7 mouse cellular contexts compared by ENCODE assay signal in genomic region chr1:182408684-182409327, GRCm38 (mm10). TPM values are rescaled to one million over a fixed set of nuclear protein-coding genes. Genes with fewer than 3 reads are reported as not detected.
DNase-seq lines count a peak whose midpoint lies in the region; ATAC-seq and TF ChIP-seq lines count a peak whose summit lies in the region.

Gene Trp53bp2 (plus strand): TSS chr1:182409172.

- H3K4me3 ChIP-seq in intestine, postnatal 0 days (ENCODE audit: low read depth, low read length) = peak within 1 kb of the TSS; percentile 97
- H3K4me3 ChIP-seq in midbrain, embryonic 12.5 days = peak within 1 kb of the TSS; percentile 72
- peak within 1 kb of the TSS; percentile 97 for H3K4me3 ChIP-seq in small intestine, adult 2 months (ENCODE audit: low read depth, low read length)

- H3K4me2 ChIP-seq in intestine, postnatal 0 days (replicated peaks; ENCODE audit: low read depth) = peak within 1 kb of the TSS; percentile 84
- peak within 1 kb of the TSS; percentile 68 for H3K4me2 ChIP-seq in midbrain, embryonic 12.5 days (replicated peaks)

- no peaks in the 10 kb centered on the region for H3K36me3 ChIP-seq in intestine, postnatal 0 days (ENCODE audit: control insufficient read depth, insufficient read depth)
- no peaks in the 10 kb centered on the region for H3K36me3 ChIP-seq in midbrain, embryonic 12.5 days
- no peaks in the 10 kb centered on the region for H3K36me3 ChIP-seq in small intestine, adult 2 months (ENCODE audit: control insufficient read depth, insufficient read depth, low read length)

- peak; percentile 94 for ATAC-seq in intestine, postnatal 0 days
- ATAC-seq in midbrain, embryonic 12.5 days (ENCODE audit: low FRiP score, low read depth) = peak; percentile 94

- H3K27ac ChIP-seq in intestine, postnatal 0 days (ENCODE audit: low read depth, low read length) = peak within 1 kb of the TSS; percentile 89
- peak within 1 kb of the TSS; percentile 94 for H3K27ac ChIP-seq in midbrain, embryonic 12.5 days (replicated peaks)
- H3K27ac ChIP-seq in small intestine, adult 2 months (ENCODE audit: insufficient read depth, low read depth, low read length) = peak within 1 kb of the TSS; percentile 68

- H3K9me3 ChIP-seq in intestine, postnatal 0 days (ENCODE audit: control insufficient read depth) = no peaks in the 10 kb centered on the region
- H3K9me3 ChIP-seq in midbrain, embryonic 12.5 days = no peaks in the 10 kb centered on the region

- H3K4me1 ChIP-seq in intestine, postnatal 0 days (replicated peaks; ENCODE audit: control insufficient read depth, insufficient read depth, low read length) = 0 out of 2 replicates have a peak, but pooled peaks cover 14% of the 10 kb centered on the region
- H3K4me1 ChIP-seq in midbrain, embryonic 12.5 days = peaks cover 32% of the 10 kb centered on the region
- peaks cover 4% of the 10 kb centered on the region for H3K4me1 ChIP-seq in small intestine, adult 2 months (ENCODE audit: control insufficient read depth, insufficient read depth, insufficient read length, low read length)

- under 1% methylated on average over 64 of the region's 71 CpGs for WGBS in intestine, postnatal 0 days
- whole genome bisulfite sequencing in midbrain, embryonic 12.5 days = under 1% methylated on average over 48 of the region's 71 CpGs
- under 1% methylated on average over 71 of the region's 71 CpGs for WGBS in small intestine, adult 2 months

- H3K9ac ChIP-seq in intestine, postnatal 0 days (ENCODE audit: low read depth, low read length) = peak within 1 kb of the TSS; percentile 98
- peak within 1 kb of the TSS; percentile 89 for H3K9ac ChIP-seq in midbrain, embryonic 12.5 days (replicated peaks)

- TF ChIP-seq CTCF in intestine, postnatal 0 days (IDR thresholded peaks at IDR 0.05; ENCODE audit: low read depth) = peak; percentile 73
- peak; percentile 23; the same call in 1 of the 2 replicates for TF ChIP-seq CTCF in small intestine, adult 2 months (IDR thresholded peaks at IDR 0.05; ENCODE audit: extremely low read depth, insufficient read length, insufficient replicate concordance, low read depth, low read length)

- peak; percentile 98 for DNase-seq in adrenal gland, adult 8-10 months
- DNase-seq in embryo, embryonic 9.5 days (ENCODE audit: extremely low spot score) = peak; percentile 100
- peak; percentile 45 for DNase-seq in gonadal fat pad, adult 2 months (ENCODE audit: low read depth)
- peak; percentile 99 for DNase-seq in left cerebral cortex, postnatal 4 days

- peak; percentile 52; the same call in 1 of the 2 replicates for TF ChIP-seq POLR2A in small intestine, adult 2 months (IDR thresholded peaks at IDR 0.05; ENCODE audit: low read depth, low read length)

- no peaks in the 10 kb centered on the region for H3K27me3 ChIP-seq in intestine, postnatal 0 days (replicated peaks; ENCODE audit: control insufficient read depth, insufficient read depth, low read length)
- no peaks in the 10 kb centered on the region for H3K27me3 ChIP-seq in midbrain, embryonic 12.5 days
- no peaks in the 10 kb centered on the region for H3K27me3 ChIP-seq in small intestine, adult 2 months (ENCODE audit: control insufficient read depth, insufficient read depth, low read length)

- intact Hi-C loops in left cerebral cortex, postnatal 4 days (cut with DNase I) = loop anchor here (10.0 kb wide), 1 partner anchor 64 kb away; the partner anchor contains the start of gene Fbxo28

RNA-seq across cellular contexts. Expression of gene Trp53bp2, which starts in this region (rescaled TPM):
- 10 to 100 TPM; 21.5 to 30.6 (median 24.0) TPM for total RNA-seq in adrenal gland, adult 8-10 months (2022)
- polyA plus RNA-seq in gonadal fat pad, adult 2 months (2012; rRNA removed) = 17.4 and 24.4 TPM in 2 replicates
- polyA plus RNA-seq in intestine, postnatal 0 days (2015; fragmentation: Nextera tagmentation; extraction: Ambion mirVana) = 10.8 and 11.1 TPM in 2 replicates
- total RNA-seq in left cerebral cortex, postnatal 4 days (2021) = 10 to 100 TPM; 23.2 to 27.3 TPM
- 29.6 and 35.2 TPM in 2 replicates for polyA plus RNA-seq in midbrain, embryonic 12.5 days (2016; fragmentation: Nextera tagmentation; extraction: Ambion mirVana)
- 12.4 and 22.4 TPM in 2 replicates for polyA plus RNA-seq in small intestine, adult 2 months (2012; rRNA removed)

Comparison
In these comparisons a context has a peak if more than half of its experiments do, and no peak if none do; other contexts are left out.
1. Peak in every context shown above with its lines: DNase-seq, ATAC-seq, H3K4me3 ChIP-seq and H3K27ac ChIP-seq.
2. DNase-seq: peak in every context shown above with its lines; median percentile 100 in embryo, embryonic 9.5 days; 99 in left cerebral cortex, postnatal 4 days; 98 in adrenal gland, adult 8-10 months; 45 in gonadal fat pad, adult 2 months.